Mouse (Mus musculus): ENCODE measurements around the gene Smo.

Gene Smo

GRCm38 (mm10) chr6:29735336-29735688 is at the start of gene Smo:
Gene Smo (plus strand): TSS chr6:29735503.
- DNase-seq (ENCODE audit: low spot score): no peak

- DNase-seq (ENCODE audit: low spot score): no peak
Measured at GRCm38 (mm10) chr6:29685952-29686351, 49.4 kb upstream of the Smo start.

- no peak for DNase-seq (ENCODE audit: low spot score)
Measured at GRCm38 (mm10) chr6:29689458-29689857, 45.8 kb upstream of the Smo start.

GRCm38 (mm10) chr6:29693953-29694352 is 41.4 kb upstream of the Smo start, which contains the start of gene Tspan33:
Gene Tspan33 (plus strand): TSS chr6:29694222.
- DNase-seq (ENCODE audit: low spot score): peak; percentile 89

DNA sequence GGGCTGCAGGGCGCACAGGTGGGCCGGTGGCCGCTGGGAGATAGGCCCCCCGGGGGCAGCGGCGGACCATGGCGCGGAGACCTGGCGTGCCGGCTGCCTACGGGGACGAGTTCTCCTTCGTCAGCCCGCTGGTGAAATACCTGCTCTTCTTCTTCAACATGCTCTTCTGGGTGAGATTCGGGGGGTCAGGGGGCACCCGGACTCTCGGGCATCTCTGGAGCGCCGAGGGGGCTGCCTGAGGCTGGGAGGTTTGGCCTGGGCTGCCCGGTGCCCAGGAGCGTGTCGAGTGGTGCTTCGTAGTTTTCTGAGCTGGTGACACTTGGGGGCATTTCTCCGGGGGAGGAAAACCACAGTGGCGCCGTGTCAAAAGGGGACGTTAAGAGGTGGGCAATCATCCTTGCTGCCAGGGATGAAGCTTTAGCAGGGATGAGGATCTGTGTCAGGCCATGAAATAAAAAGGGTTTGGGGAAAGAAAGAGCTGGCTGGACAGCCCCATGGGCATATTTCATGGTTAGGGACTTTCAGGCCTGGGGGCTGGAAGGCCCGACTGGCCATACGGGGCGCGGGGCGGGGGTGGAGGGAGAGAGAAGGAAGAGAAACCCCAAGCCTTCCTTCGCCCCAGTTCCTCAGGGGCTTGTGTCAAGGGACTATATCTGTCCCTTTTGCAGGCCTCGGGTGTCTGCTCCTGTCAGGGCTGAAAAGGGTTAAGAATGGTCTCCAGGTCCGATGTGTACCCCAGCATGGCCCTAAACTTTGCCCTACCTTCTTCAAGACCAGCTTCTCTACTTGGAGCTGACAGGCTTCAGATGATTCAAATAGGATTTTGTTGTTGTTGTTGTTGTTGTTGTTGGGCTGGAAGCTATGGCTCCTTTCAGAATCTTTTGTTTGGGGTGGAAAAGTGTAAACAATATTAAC is 40.7 kb upstream of the Smo start:
- DNase-seq (ENCODE audit: low spot score): no peak

GRCm38 (mm10) chr6:29695290-29695674 is 40.0 kb upstream of the Smo start:
- DNase-seq (ENCODE audit: low spot score): peak; percentile 64

GRCm38 (mm10) chr6:29695975-29696374 is 39.3 kb upstream of the Smo start:
- no peak for DNase-seq (ENCODE audit: low spot score)

GRCm38 (mm10) chr6:29697139-29697538 is 38.2 kb upstream of the Smo start:
- DNase-seq (ENCODE audit: low spot score): no peak

GRCm38 (mm10) chr6:29697548-29697947 is 37.8 kb upstream of the Smo start:
- peak; percentile 90 for DNase-seq (ENCODE audit: low spot score)

- peak; percentile 79 for DNase-seq (ENCODE audit: low spot score)
Measured at GRCm38 (mm10) chr6:29699085-29699745, 36.1 kb upstream of the Smo start.

GRCm38 (mm10) chr6:29701051-29701450 is 34.3 kb upstream of the Smo start:
- peak; percentile 92 for DNase-seq (ENCODE audit: low spot score)

- DNase-seq (ENCODE audit: low spot score): no peak
Measured at GRCm38 (mm10) chr6:29702126-29702525, 33.2 kb upstream of the Smo start.

DNA sequence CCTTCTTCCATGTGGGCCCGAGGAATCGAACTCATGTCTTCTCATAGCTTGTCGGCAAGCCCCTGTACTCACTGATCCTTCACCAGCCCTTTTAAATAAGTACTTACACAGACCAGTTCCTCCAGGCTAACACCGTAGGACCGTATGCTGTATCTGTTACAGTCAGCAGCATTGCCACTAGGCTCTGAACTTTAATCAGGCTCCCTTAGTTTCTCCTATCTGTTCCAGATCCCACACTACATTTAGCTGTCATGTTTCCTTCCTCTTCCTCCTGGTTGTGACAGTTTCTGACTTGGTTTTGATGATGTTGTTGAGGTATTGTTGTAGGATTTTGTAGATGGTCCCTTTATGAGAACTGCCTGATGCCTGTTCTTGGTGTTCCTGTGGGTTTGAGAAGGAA is 31.2 kb upstream of the Smo start:
- DNase-seq (ENCODE audit: low spot score): no peak

DNA sequence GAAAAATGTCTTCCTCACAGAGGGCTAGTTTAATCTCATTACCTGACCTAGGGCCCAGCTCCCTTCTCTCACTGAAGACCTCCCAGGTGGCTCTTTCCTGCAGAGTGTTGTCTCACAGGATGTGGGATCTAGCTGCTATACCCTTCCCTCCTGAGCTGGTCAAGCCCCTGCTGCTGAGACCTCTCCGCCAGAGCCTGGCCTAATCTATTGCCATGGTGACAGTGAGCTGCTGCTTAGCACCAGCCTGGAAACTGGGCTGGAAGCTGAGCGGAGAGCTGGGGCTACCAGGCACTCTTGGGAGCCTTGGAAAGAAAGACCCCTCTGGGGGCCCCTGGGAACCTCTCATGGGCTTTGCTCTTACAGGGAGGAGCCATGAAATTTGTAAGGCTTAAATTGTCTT is 27.4 kb upstream of the Smo start:
- DNase-seq (ENCODE audit: low spot score): no peak

- DNase-seq (ENCODE audit: low spot score): no peak
Measured at GRCm38 (mm10) chr6:29711318-29711717, 24.0 kb upstream of the Smo start.

DNA sequence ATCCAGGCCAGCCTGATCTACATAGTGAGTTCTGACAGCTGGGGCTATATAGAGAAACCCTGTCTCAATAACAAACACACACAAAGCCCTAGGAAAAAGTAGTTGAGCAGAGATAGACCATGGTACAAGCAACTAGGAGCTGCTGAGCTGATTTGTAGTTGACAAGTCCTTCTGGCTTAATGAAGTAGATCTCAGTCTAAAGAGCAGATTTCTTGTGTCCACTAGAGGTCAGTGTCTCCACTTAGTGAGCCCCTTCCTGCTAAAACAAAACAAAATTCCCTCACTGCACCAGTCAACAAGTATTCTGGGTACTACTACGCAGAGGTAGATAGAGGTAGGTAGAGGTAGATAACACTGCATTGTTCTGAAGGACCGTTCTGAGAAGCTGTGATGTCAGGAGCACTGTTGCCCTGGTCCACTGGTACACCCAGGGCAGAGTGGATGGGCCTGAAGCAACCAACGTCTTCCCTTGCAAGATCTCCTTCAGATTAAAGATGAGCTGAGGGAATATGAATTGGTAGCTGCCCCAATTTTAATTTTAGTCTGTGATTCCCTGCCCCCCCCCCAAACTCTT is 23.2 kb upstream of the Smo start:
- DNase-seq (ENCODE audit: low spot score): no peak

DNA sequence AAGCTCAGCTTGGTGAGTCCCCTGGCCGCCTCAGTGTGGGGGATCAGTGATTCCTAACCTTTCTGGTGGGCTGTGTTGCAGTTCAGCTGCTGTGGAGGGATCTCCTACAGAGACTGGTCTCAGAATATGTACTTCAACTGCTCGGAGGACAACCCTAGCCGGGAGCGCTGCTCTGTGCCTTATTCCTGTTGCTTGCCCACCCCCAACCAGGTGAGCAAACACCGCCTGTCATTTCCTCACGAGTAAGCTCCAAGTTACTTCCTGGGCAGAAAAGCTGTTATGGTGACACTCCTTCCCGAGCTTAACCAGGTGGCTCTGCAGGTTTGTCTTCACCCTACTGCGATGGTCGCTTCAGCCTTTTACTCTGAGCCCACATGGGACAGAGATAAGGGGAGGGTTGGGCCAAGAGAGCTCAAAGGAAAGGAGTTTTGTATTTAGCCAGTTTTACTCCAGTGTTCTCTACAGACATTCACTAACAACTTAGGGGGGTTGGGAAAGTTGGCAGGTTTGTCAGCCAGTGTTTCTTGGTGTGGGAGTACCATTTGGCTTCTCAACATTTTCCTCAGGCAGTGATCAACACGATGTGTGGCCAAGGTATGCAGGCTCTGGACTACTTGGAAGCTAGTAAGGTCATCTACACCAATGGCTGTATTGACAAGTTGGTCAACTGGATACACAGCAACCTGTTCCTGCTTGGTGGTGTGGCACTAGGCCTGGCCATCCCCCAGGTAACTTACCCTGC is 18.5 kb upstream of the Smo start:
- no peak for DNase-seq (ENCODE audit: low spot score)

DNA sequence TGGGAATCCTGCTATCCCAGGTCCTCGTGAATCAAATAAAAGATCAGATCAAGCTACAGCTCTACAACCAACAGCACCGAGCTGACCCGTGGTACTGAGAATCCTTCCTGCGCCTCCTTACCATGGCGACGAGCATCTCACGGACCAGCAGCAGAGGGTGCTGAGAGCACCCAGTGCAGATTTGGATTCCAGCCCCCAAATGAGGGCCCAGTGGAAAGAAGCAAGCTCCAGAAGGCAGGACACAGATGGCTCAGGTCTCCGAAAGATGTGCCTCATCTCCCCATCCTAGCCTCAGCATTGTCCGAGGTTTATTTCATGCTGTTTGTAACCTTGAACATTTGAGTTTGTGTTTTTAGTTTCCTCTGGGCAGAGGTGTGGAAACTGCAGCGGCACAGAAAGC is 17.8 kb upstream of the Smo start:
- no peak for DNase-seq (ENCODE audit: low spot score)

GRCm38 (mm10) chr6:29717952-29718521 is 17.3 kb upstream of the Smo start:
- no peak for DNase-seq (ENCODE audit: low spot score)

GRCm38 (mm10) chr6:29718894-29719329 is 16.4 kb upstream of the Smo start:
- no peak for DNase-seq (ENCODE audit: low spot score)

GRCm38 (mm10) chr6:29721890-29722289 is 13.4 kb upstream of the Smo start:
- DNase-seq (ENCODE audit: low spot score): no peak
